Mouse (Mus musculus): ENCODE results near the gene Apbb1ip. TPM values are rescaled to one million over a fixed set of nuclear protein-coding genes. Genes with fewer than 3 reads are reported as not detected.

The Apbb1ip gene
- polyA plus RNA-seq (2014; fragmentation: Nextera tagmentation; extraction: Ambion mirVana): 0.62 and 1.7 TPM in 2 replicates

DNA sequence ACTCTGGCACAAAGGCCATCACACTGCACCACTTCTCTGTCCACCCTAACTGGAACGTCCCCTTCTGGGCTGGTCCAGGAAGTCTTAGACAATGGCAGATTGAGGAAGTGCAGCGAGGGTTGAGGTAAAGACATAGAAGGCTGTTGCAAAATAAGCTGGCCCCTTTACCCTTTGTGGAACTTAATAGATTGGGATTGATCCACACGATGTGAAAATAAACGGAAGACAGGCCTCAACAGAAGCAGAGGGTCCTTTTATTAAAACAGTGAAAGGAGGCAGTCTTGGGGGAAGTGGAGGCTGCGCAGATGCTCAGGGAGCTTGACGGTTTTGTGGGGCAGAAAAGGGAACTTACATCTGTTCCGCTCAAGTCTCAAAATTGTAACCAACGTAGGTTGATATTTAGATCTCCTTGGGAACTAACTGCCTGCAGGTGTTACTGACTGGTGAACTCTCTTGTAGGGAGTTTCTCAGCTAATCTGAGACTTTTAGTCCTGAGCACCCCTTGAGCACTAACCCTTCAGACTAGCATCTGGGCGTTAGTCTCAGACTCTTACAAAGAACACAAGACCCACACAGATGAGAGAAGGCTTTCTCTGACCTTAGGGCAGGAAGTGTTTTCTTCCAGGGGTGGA is at the start of gene Apbb1ip:
Apbb1ip (plus strand) TSS at position 546 of the 632 bp plus-strand sequence.
- Histone ChIP-seq H3K27ac (ENCODE audit: low read depth, low read length) (no peak within 1 kb of the TSS), H3K4me1 (ENCODE audit: control insufficient read depth, insufficient read depth, low read length) (peaks cover 4% of the 10 kb centered on the region; the same call in 1 of the 2 replicates), H3K36me3 (ENCODE audit: control insufficient read depth, insufficient read depth, low read length) (no peaks in the 10 kb centered on the region), H3K9me3 (replicated peaks; ENCODE audit: control insufficient read depth, low read length) (no peaks in the 10 kb centered on the region), H3K27me3 (ENCODE audit: control insufficient read depth, insufficient read depth, low read length) (no peaks in the 10 kb centered on the region), H3K4me3 (ENCODE audit: low read depth, low read length) (peak within 1 kb of the TSS; percentile 31), H3K4me2 (peak within 1 kb of the TSS; percentile 91), H3K9ac (ENCODE audit: low read depth, low read length) (peak within 1 kb of the TSS; percentile 60)
- no peak for ATAC-seq (replicated peaks; ENCODE audit: insufficient number of reproducible peaks, low FRiP score, low TSS enrichment)
- whole genome bisulfite sequencing (ENCODE audit: insufficient replicate concordance): 25% methylated on average over 9 of the region's 9 CpGs

DNA sequence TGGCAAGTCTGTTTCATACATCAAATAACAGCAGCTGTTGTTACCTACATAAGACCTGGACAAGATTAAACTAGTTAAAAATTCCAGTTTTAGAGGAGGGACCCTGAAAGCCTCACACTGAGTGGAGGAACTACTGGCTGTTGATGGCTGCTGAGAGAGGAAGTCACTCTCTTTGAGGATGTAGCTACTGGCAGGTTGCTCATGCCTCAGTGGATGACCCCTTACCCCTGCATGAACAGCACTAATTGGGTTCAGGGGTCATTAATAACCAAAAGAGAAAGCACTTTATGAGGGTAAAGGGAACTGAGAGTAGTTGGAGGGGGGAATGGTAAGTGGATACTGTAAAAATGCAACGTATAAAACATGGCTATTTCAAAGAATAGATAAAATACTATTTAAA is 46.8 kb upstream of the Apbb1ip start:
- Histone ChIP-seq H3K4me2 (no peak overlapping the region), H3K27me3 (ENCODE audit: control insufficient read depth, insufficient read depth, low read length) (no peaks in the 10 kb centered on the region), H3K4me1 (ENCODE audit: control insufficient read depth, insufficient read depth, low read length) (no peaks in the 10 kb centered on the region), H3K36me3 (ENCODE audit: control insufficient read depth, insufficient read depth, low read length) (no peaks in the 10 kb centered on the region), H3K27ac (ENCODE audit: low read depth, low read length) (no peak overlapping the region), H3K9me3 (replicated peaks; ENCODE audit: control insufficient read depth, low read length) (no peaks in the 10 kb centered on the region), H3K4me3 (ENCODE audit: low read depth, low read length) (no peak overlapping the region), H3K9ac (ENCODE audit: low read depth, low read length) (no peak overlapping the region)
- 80% methylated on average over 1 of the region's 1 CpGs for WGBS (ENCODE audit: insufficient replicate concordance)
- ATAC-seq (replicated peaks; ENCODE audit: insufficient number of reproducible peaks, low FRiP score, low TSS enrichment): no peak

DNA sequence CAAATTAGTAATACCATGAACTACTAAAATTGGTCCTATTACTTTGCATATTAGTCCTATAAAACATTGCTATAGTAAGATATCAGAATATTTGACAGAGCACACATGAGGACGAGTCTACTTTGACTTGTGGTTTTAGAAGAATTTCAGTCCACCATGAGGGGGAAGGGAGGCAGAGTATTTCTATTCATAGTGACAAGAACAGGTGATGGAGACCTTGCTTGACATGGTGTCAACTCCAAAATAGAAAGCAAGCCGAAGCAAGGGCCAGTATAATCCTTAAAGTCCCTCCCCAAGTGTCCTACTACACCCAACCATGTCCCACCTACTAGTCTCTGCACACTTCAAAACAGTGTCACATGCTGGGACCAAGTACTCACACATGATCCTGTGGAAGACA is 37.8 kb upstream of the Apbb1ip start:
- no peaks in the 10 kb centered on the region for H3K27me3 ChIP-seq (ENCODE audit: control insufficient read depth, insufficient read depth, low read length)
- H3K9ac ChIP-seq (ENCODE audit: low read depth, low read length): no peak overlapping the region
- 53% methylated on average over 2 of the region's 2 CpGs for WGBS (ENCODE audit: insufficient replicate concordance)

DNA sequence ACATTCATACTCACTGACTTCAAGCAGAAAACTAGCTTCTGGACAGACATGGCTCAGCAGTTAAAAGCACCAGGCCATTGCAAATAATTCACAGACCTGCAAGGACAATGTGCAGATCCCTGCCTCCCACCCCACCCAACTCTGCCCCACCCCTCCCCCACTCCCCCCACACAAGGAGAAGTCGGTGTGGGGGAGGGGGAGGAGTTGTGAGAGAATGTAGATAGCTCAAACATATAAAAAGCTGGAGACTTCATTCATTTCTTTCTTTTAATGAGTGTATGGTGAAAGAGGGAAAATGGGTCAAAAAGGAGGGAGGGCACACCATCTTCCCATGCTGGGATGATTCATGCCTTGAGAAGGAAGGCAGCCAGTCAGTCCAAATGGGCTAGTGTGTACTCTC is 34.5 kb upstream of the Apbb1ip start:
- Histone ChIP-seq H3K4me1 (ENCODE audit: control insufficient read depth, insufficient read depth, low read length) (no peaks in the 10 kb centered on the region), H3K27me3 (ENCODE audit: control insufficient read depth, insufficient read depth, low read length) (no peaks in the 10 kb centered on the region), H3K9ac (ENCODE audit: low read depth, low read length) (no peak overlapping the region), H3K36me3 (ENCODE audit: control insufficient read depth, insufficient read depth, low read length) (no peaks in the 10 kb centered on the region), H3K27ac (ENCODE audit: low read depth, low read length) (no peak overlapping the region), H3K9me3 (replicated peaks; ENCODE audit: control insufficient read depth, low read length) (no peaks in the 10 kb centered on the region), H3K4me2 (no peak overlapping the region), H3K4me3 (ENCODE audit: low read depth, low read length) (no peak overlapping the region)
- 85% methylated on average over 1 of the region's 1 CpGs for WGBS (ENCODE audit: insufficient replicate concordance)
- ATAC-seq (replicated peaks; ENCODE audit: insufficient number of reproducible peaks, low FRiP score, low TSS enrichment): no peak

More for the DNA sequence above, 37.8 kb upstream of the Apbb1ip start:
- Histone ChIP-seq H3K27ac (ENCODE audit: low read depth, low read length) (no peak overlapping the region), H3K4me2 (no peak overlapping the region), H3K36me3 (ENCODE audit: control insufficient read depth, insufficient read depth, low read length) (no peaks in the 10 kb centered on the region), H3K4me3 (ENCODE audit: low read depth, low read length) (no peak overlapping the region), H3K9me3 (replicated peaks; ENCODE audit: control insufficient read depth, low read length) (no peaks in the 10 kb centered on the region), H3K4me1 (ENCODE audit: control insufficient read depth, insufficient read depth, low read length) (no peaks in the 10 kb centered on the region)
- ATAC-seq (replicated peaks; ENCODE audit: insufficient number of reproducible peaks, low FRiP score, low TSS enrichment): no peak

DNA sequence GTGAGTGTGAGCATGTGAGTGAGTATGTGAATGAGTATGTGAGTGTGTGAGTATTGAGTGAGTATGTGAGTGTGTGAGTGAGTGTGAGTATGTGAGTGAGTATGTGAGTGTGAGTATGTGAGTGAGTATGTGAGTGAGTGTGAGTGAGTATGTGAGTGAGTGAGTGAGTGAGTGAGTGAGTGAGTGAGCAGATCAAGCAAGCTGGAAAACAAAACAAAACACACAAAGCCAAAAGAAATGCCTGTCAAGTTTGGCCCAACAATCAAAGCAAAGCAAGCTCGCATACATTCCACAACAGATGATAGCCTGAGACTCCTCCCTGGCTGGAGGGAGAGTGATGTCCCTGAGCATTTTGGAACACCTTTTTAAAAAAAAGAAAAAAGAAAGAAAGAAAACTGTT is 33.5 kb upstream of the Apbb1ip start:
- no peaks in the 10 kb centered on the region for H3K27me3 ChIP-seq (ENCODE audit: control insufficient read depth, insufficient read depth, low read length)
- no peak overlapping the region for H3K27ac ChIP-seq (ENCODE audit: low read depth, low read length)
- no peaks in the 10 kb centered on the region for H3K36me3 ChIP-seq (ENCODE audit: control insufficient read depth, insufficient read depth, low read length)
- 73% methylated on average over 1 of the region's 1 CpGs for WGBS (ENCODE audit: insufficient replicate concordance)
- no peak for ATAC-seq (replicated peaks; ENCODE audit: insufficient number of reproducible peaks, low FRiP score, low TSS enrichment)
- no peaks in the 10 kb centered on the region for H3K9me3 ChIP-seq (replicated peaks; ENCODE audit: control insufficient read depth, low read length)
- H3K4me1 ChIP-seq (ENCODE audit: control insufficient read depth, insufficient read depth, low read length): no peaks in the 10 kb centered on the region
- no peak overlapping the region for H3K4me3 ChIP-seq (ENCODE audit: low read depth, low read length)
- no peak overlapping the region for H3K9ac ChIP-seq (ENCODE audit: low read depth, low read length)
- no peak overlapping the region for H3K4me2 ChIP-seq

- no peak for ATAC-seq (replicated peaks; ENCODE audit: insufficient number of reproducible peaks, low FRiP score, low TSS enrichment)
- Histone ChIP-seq H3K27me3 (ENCODE audit: control insufficient read depth, insufficient read depth, low read length) (no peaks in the 10 kb centered on the region), H3K9ac (ENCODE audit: low read depth, low read length) (no peak overlapping the region), H3K36me3 (ENCODE audit: control insufficient read depth, insufficient read depth, low read length) (no peaks in the 10 kb centered on the region), H3K4me1 (ENCODE audit: control insufficient read depth, insufficient read depth, low read length) (no peaks in the 10 kb centered on the region), H3K4me3 (ENCODE audit: low read depth, low read length) (no peak overlapping the region), H3K9me3 (replicated peaks; ENCODE audit: control insufficient read depth, low read length) (no peaks in the 10 kb centered on the region), H3K27ac (ENCODE audit: low read depth, low read length) (no peak overlapping the region), H3K4me2 (no peak overlapping the region)
- 63% methylated on average over 3 of the region's 3 CpGs for WGBS (ENCODE audit: insufficient replicate concordance)
These were observed 32.7 kb upstream of the Apbb1ip start for GRCm38 (mm10) chr2:22741222-22741621.

DNA sequence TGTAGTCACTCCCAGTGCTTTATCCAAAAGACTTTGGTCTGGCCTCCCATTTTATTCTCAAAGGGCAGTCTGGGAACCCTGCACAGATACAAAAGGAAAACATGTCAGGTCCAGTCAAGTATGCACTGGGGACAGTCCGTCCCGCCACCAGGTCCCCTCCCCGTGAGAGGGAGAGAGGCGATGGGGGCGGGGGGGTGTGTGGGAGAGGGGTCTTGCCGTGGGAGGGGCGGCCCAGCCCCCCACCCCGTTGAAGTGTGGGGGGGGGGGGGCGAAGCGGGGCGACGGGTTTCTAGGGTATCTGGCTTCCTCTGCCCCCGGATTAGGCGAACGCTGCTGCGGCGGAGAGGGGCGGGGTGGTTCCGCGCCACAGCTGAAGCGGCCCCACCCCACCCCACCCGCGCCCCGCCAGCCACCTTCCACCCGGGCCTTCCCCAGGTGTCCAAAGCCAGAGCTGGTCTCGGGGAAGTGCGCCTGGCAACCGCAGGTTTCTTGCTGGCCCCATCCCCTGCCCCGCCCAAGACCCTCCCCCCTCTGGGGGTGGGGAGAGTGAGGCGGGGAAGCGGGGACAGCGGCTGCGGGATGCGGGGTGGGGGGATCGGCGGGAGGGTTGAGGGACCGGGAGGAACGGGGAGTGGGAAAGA is 29.7 kb upstream of the Apbb1ip start:
- no peak overlapping the region for H3K27ac ChIP-seq (ENCODE audit: low read depth, low read length)
- no peaks in the 10 kb centered on the region for H3K9me3 ChIP-seq (replicated peaks; ENCODE audit: control insufficient read depth, low read length)
- no peak overlapping the region for H3K4me3 ChIP-seq (ENCODE audit: low read depth, low read length)
- no peaks in the 10 kb centered on the region for H3K36me3 ChIP-seq (ENCODE audit: control insufficient read depth, insufficient read depth, low read length)
- no peak overlapping the region for H3K9ac ChIP-seq (ENCODE audit: low read depth, low read length)
- no peaks in the 10 kb centered on the region for H3K27me3 ChIP-seq (ENCODE audit: control insufficient read depth, insufficient read depth, low read length)
- WGBS (ENCODE audit: insufficient replicate concordance): under 1% methylated on average over 22 of the region's 38 CpGs
- H3K4me1 ChIP-seq (ENCODE audit: control insufficient read depth, insufficient read depth, low read length): no peaks in the 10 kb centered on the region
- ATAC-seq (replicated peaks; ENCODE audit: insufficient number of reproducible peaks, low FRiP score, low TSS enrichment): no peak
- no peak overlapping the region for H3K4me2 ChIP-seq

DNA sequence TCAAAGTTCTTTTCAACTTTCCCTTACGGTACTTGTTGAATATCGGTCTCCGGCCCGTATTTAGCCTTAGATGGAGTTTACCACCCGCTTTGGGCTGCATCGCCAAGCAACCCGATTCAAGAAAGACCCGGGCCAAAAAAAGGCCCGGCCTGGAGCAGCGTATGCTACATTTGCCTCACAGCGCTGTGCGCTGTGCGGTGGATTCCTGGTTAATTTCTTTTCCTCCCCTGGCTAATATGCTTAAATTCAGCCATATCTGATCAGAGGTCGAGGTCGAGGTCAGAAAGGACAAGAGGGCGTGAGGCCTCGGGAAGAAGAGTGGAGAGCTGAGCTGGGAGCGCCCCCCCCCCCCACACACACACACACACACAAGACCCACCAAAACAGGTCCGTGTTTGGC is 29.0 kb upstream of the Apbb1ip start:
- Histone ChIP-seq H3K36me3 (ENCODE audit: control insufficient read depth, insufficient read depth, low read length) (no peaks in the 10 kb centered on the region), H3K4me1 (ENCODE audit: control insufficient read depth, insufficient read depth, low read length) (no peaks in the 10 kb centered on the region), H3K27ac (ENCODE audit: low read depth, low read length) (no peak overlapping the region), H3K9me3 (replicated peaks; ENCODE audit: control insufficient read depth, low read length) (no peaks in the 10 kb centered on the region), H3K27me3 (ENCODE audit: control insufficient read depth, insufficient read depth, low read length) (no peaks in the 10 kb centered on the region), H3K4me3 (ENCODE audit: low read depth, low read length) (no peak overlapping the region), H3K9ac (ENCODE audit: low read depth, low read length) (no peak overlapping the region), H3K4me2 (no peak overlapping the region)
- 3% methylated on average over 19 of the region's 19 CpGs for WGBS (ENCODE audit: insufficient replicate concordance)
- no peak for ATAC-seq (replicated peaks; ENCODE audit: insufficient number of reproducible peaks, low FRiP score, low TSS enrichment)

- no peak overlapping the region for H3K4me3 ChIP-seq (ENCODE audit: low read depth, low read length)
- no peak overlapping the region for H3K4me2 ChIP-seq
- H3K4me1 ChIP-seq (ENCODE audit: control insufficient read depth, insufficient read depth, low read length): no peaks in the 10 kb centered on the region
- no peak overlapping the region for H3K9ac ChIP-seq (ENCODE audit: low read depth, low read length)
- no peak for ATAC-seq (replicated peaks; ENCODE audit: insufficient number of reproducible peaks, low FRiP score, low TSS enrichment)
- H3K36me3 ChIP-seq (ENCODE audit: control insufficient read depth, insufficient read depth, low read length): no peaks in the 10 kb centered on the region
- H3K27me3 ChIP-seq (ENCODE audit: control insufficient read depth, insufficient read depth, low read length): no peaks in the 10 kb centered on the region
- H3K9me3 ChIP-seq (replicated peaks; ENCODE audit: control insufficient read depth, low read length): no peaks in the 10 kb centered on the region
- H3K27ac ChIP-seq (ENCODE audit: low read depth, low read length): no peak overlapping the region
These were observed 27.1 kb upstream of the Apbb1ip start for GRCm38 (mm10) chr2:22746785-22747184.

All from heart, embryonic 11.5 days (tissue).